Mouse (Mus musculus) hematopoietic stem cell, adult 5-6 weeks (primary cell): ENCODE data around the gene Cd68. TPM values are rescaled to one million over a fixed set of nuclear protein-coding genes. Genes with fewer than 3 reads are reported as not detected.

ENCODE experiments used
- ATAC-seq, 2 experiments: fragments of 125-278 bp in 1 of 2; replicated peaks in 1 of 2; 2 replicates each; pipeline ENCODE4 v1.8.0; 2016 to 2017; ENCODE audit warnings: inconsistent platforms in 2 of 2, mild to moderate bottlenecking in 2 of 2, moderate number of reproducible peaks in 2 of 2, low read depth in 1 of 2, moderate TSS enrichment in 1 of 2; ENCODE audit not compliant: low FRiP score in 2 of 2, poor library complexity in 2 of 2, severe bottlenecking in 2 of 2, insufficient read depth in 1 of 2, low TSS enrichment in 1 of 2
- total RNA-seq: library from RNA; stranded (forward); fragments of 172-1452, 232-1000 nt; gene quantifications from 2 replicates; pipeline ENCODE4 v1.2.3, GENCODE M21; 2017

The Cd68 gene
- total RNA-seq, 1 experiment from 2014 or later, result 11.4 TPM

DNA sequence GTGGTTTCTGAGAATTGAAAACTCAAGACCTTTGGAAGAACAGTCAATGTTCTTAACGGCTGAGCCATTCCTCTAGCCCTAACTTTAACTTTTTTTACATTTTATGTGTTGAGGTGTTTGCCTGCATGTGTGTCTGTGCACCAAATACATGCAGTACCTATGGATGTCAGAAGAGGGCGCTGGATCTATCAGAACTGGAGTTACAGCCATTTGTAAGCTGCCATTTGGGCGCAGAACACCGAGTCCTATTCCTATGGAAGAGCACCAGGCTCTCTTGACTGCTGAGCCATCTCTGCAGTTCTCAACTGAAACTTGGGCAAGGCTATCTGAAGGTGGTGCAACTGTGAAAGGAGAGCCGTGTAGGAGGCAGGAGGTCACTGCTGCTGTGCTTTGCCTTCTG, 32.6 kb upstream of the Cd68 start:
- no peak for ATAC-seq

GRCm38 (mm10) chr11:69697396-69697795, 31.4 kb upstream of the Cd68 start:
- ATAC-seq, result no peak

- ATAC-seq, result peak; percentile 46 to 85
These were observed 29.6 kb upstream of the Cd68 start, which contains the start of the genes Tnfsf12 and Tnfsfm13 for GRCm38 (mm10) chr11:69695361-69696181. Tnfsf12 (minus strand) TSS chr11:69695849. Tnfsfm13 (minus strand) TSS chr11:69696098.

- ATAC-seq, result no peak
These were observed 29.1 kb upstream of the Cd68 start for GRCm38 (mm10) chr11:69695046-69695360.

DNA sequence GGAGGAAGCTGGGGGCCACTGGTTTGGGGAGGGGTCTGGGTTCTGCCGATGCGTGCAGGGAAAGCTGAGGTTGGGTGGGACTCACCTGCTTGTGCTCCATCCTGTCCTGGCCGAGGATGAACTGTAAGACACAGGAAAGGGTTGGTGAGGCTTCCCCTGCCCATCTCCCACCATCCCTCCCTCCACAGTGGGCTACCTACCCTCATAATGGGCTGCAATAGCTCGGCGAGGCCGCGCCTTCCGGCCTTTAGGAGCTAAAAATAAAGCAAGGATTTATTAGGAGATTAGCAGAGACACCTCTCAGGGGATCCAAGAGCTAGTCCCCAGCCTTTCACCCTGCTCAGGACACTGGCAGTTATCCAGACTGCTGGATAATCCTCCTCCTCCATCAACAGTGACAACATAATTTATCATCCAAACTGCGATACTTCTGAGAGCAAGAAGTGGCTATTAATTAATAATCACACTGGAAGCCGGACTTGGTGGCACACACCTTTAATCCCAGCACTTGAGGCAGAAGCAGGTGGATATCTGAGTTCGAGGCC, 27.5 kb upstream of the Cd68 start:
- ATAC-seq, result no peak

- ATAC-seq, result no peak
These were observed 26.9 kb upstream of the Cd68 start for GRCm38 (mm10) chr11:69692863-69693262.

- ATAC-seq, result no peak
These were observed 26.4 kb upstream of the Cd68 start for GRCm38 (mm10) chr11:69692196-69692811.

DNA sequence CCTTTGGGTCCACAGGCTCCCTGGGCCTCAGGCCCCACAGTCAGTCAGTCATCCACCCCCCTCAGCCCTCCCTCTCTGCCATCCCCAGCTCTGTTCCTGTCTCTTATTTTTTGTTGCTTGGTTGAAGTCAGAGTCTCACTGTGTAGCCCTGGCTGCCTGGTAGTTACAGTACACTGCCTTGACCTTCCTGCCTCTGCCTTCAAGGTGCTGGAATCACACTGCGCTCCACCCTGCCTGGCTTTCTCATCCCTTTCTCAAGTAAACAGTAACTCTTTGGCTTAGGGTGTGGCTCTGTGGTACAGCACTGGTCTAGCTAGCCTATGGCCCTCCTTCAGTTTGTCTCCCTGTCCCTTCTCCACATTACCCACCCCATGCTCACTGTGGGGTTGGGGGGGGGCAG, 23.9 kb upstream of the Cd68 start:
- no peak for ATAC-seq

- ATAC-seq, result no peak
These were observed 21.1 kb upstream of the Cd68 start for GRCm38 (mm10) chr11:69687061-69687460.

GRCm38 (mm10) chr11:69686377-69686776, 20.4 kb upstream of the Cd68 start:
- ATAC-seq, result no peak

GRCm38 (mm10) chr11:69685526-69686148, 19.7 kb upstream of the Cd68 start, which contains the start of gene Tnfsf13:
Tnfsf13 (minus strand) TSS chr11:69685784.
- ATAC-seq, result peak; percentile 5 to 16; a peak in 1 of 4 replicates

- no peak for ATAC-seq
These were observed 19.0 kb upstream of the Cd68 start for GRCm38 (mm10) chr11:69684936-69685335.

- no peak for ATAC-seq
These were observed 18.3 kb upstream of the Cd68 start for GRCm38 (mm10) chr11:69684128-69684745.

DNA sequence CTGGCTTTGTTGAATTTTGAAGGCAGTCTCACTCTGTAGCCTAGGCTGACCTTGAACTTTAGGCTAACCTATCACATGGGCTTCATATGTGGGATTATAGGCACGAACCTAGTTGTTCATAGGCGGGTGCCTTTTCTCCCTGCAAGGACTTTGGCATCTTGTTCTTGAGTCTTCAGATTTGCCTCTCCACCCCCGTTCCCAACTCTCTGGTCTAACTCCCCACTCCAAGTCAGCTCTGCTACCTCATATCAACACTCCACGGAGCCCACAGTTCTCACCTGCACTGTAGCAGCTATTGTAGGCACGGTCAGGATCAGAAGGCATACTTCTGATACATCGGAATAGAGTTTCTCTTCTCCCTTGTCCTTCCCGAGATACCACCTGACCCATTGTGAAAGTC, 17.6 kb upstream of the Cd68 start:
- ATAC-seq, result no peak

DNA sequence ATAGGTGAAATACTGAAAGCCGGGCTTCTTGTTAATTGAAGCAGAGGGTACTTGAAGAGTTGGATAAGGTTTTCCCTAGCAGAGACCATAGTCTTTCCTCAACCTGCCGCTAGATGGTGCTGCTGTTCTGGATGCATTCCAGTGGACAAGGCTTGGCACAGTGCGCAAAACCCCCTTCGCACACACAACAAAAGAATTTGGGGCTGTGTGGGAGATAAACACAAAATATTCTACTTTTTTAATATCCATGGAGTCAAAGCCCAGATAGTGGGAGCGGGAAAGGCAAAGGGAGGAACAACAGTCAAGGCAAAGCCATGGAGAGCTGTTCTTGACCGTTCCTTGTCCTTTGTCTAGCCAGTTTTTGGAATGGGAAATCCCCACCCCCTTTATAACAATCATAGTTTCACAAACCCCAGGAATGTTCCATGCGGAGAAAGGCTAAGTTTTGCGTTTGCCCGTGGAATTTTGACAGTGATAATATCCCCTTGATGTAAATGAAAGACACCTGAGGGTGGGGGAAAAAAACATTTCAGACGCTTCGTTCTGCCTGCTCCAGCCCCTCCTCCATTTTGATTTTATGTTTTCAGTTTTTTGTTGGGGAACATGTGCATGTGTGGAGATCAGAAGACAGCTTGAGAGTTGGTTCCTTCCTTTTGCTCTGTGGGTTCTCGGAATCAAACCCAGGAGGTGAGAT, 17.0 kb upstream of the Cd68 start:
- ATAC-seq, result peak; percentile 38 to 47; a peak in 2 of 4 replicates

DNA sequence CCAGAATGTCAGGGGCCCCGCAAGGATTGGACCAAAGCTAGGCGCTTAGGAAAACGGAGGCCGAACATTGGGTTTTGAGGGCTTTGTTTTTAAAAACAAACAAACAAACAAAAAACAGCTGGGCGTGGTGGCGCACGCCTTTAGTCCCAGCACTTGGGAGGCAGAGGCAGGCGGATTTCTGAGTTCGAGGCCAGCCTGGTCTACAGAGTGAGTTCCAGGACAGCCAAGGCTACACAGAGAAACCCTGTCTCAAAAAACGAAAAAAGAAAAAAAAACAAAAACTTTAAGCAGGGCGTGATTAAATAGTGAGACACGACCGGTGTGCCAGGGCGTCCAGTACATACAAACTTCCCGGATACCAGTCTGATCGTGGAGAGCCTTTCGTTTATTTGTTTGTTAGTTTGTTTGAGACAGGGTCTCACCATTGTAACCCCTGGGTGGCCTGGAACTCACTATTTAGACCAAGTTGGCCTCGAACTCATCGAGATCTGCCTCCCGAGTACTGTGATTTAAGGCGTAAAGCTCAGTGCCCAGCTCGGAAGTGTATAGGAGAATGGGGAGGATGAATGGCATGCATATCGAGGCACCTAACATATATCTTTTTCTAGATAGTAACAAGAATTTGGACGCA, 16.4 kb upstream of the Cd68 start:
- ATAC-seq, result no peak
